Mouse (Mus musculus) ovary, postnatal 14 days (tissue): ENCODE measurements around the gene Atp6v0b.

Source experiments
- DNase-seq: peaks from one replicate; pipeline ENCODE4 v3.0.0; 2022; ENCODE audit warnings: low spot score

The Atp6v0b gene

DNA sequence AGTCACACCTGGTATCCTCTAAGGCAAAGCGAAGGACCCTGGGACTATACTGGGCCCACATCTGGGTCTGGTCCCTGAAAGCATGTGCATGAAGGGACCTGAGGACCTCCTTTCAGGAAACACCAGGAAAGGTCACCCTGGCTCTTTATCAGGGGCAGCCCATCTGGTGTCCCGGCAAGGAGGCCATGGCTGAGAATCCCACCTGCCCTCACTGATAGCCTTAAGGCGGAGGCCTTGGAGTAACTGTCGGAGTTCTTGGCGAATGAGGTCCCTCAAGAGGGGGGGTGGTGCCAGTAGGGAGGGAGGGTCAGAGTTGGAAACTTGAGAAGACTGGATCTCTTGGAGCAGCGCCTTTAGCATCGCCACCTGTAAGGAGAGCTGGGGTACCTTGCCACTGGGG lies 15.3 kb downstream of the Atp6v0b start:
- no peak for DNase-seq

DNA sequence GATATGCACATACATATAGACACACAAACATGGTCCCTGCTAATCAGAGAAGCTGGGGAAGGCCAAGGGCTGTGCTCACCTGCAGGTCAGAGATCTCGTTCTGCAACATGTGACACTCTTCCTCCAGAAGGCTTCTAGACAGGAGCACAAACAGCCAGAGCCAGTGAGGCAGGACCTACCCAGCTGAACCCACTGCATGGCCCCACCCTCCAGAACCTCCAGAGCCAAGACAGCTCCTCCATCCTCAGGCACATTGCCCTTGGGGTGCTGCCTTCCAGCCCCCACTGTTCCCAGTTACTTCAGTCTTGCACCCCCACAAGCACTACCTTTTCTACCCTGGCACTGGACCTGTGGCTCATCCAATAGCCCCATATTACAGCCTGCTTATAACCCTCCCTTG lies 16.7 kb downstream of the Atp6v0b start:
- no peak for DNase-seq

DNA sequence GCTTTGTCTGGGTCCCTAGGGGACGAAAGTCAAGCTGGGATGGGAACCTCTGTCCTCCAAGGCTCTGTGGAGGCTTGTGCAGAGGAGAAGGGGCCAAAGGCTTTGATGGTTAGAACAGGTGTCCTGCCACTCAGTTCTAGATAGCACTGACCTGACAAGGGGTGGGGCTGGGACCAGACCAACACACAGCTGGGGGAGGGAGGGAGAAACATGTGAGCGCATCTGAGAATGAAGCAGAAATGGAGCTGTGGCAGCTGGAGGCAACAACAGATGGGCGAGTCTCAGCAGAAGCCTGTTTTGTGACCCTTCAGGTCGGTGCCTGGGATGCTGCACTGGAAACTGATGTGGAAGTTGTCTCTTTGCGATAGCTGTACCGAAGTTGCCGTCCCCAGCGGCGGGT lies 17.8 kb downstream of the Atp6v0b start:
- no peak for DNase-seq

DNA sequence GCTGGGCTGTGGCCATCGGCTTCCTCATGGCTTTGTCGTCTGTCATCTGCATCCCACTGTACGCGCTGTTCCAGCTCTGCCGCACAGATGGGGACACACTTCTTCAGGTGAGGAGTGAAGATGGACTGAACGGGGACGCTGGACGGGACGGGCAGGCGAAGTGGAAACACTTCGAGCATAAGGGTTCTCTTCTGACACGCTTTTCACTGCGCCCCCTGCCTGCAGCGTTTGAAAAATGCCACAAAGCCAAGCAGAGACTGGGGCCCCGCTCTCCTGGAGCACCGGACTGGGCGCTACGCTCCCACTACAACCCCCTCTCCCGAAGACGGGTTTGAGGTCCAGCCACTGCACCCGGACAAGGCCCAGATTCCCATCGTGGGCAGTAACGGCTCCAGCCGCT lies 19.3 kb downstream of the Atp6v0b start:
- DNase-seq, result peak; percentile 34

DNA sequence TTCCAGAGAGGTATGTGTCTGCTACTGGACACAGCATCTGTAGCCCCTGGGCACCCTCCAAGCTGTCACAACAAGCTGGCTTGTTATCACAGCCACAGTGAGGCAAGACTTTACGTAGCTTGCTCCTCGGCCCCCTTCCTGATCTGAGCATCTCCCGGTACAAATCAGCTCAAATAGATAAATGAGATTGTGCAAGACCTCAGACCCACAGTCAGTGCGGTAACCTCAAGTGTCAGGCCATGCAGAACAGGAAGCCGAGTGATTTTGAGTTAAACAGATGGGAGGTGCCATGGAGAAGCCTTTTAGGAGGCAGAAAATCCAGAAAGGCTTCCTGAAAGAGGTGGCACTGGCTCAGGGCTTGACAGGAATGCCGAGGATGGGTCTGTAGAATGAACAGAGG lies 20.1 kb downstream of the Atp6v0b start:
- no peak for DNase-seq

DNA sequence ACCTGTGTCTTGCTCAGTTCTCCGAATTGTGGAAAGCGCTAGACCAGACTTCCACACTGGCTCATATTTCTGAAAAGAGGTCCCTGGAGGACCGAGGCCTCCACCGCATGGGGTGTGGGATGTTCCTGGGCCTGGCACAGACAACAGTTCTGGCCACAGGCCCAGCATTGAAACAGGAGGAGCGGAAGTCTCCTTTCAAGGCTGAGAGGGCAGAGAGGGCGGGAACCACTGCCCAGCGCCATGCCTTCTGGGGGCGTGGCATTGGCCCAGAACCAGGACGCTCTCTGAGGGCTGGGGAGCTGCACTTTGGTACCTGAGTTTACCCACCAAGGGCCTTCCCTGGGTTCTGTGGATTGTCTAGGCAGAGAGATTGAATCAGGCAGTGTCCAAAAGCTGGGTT lies 21.1 kb downstream of the Atp6v0b start:
- peak; percentile 78 for DNase-seq

DNA sequence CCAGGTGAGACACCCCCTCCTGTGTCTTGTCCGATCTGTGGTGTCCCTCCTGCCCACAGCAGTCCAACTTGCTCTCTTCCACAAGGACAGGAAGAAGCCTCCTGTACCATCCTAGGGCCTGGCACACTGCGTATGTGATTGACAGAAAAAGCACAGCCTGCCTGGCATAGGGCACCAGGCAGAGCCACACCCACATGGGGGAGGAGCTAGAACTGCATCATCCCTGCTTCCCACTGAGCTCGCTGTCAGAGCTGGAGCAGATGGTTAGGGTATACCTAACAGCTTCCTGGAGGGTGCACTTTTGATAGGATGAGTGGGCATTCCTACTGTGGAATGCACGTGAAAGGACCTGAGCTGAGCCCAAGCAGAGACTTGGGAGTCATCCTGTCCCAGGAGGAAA lies 24.3 kb downstream of the Atp6v0b start:
- DNase-seq, result no peak

DNA sequence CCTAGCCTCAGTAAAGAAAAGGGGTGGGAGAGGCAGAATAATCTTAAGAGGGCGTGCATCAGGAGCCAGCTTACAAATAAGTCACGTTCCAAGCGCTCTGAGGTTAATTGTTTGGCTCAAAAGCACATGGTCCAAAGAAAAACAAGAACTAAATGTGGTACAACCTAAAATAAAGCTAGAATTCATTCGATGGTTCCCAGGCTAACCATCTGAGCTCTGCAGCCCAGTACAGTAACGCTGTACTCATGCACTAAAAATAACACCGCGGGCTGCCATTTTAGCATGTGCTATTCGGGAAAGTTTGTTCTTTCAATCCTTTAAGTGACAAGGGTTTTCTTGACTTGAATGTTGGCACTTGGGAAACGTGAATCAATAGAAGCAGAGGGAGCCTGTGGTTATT lies 26.6 kb downstream of the Atp6v0b start:
- DNase-seq, result no peak

DNA sequence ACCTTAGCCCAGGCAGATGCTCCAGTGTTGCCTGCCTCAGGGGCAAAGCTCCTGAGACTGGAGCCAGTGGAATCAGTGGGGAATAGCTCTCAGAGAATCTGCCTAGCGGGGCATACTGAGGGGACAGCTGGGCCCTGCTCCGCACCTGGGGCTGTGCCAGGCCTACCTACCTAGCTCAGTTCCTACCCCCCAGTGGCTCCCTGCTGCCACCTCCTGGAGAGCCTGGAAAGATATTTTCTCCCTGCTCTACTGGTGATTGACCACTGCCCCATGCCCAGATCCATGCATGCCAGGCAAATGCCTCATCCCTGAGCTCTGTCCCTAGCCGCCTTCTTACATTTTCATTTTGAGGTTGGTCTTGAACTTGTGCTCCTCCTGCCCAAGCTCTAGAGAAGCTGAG lies 28.3 kb downstream of the Atp6v0b start:
- DNase-seq, result peak; percentile 55

DNA sequence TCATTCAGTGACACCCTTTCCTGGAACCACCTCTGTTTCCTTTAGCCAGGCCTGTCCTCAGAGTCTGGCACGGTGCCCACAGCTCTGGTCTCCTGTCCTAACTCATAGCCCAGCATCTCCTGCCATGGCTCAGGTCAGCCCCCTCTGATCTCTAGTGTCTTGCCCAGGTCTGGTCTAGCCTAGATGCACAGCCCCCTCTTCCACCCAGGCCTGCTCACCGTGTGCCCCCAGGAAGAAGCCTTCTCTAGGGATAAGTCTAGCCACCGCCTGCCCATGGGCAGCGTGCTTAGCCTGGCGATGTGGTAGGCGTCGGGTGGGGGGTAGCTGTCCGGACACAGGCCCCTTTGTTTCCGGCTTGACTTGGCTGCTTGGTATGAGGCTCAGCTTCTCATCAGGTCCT lies 32.0 kb downstream of the Atp6v0b start:
- no peak for DNase-seq

DNA sequence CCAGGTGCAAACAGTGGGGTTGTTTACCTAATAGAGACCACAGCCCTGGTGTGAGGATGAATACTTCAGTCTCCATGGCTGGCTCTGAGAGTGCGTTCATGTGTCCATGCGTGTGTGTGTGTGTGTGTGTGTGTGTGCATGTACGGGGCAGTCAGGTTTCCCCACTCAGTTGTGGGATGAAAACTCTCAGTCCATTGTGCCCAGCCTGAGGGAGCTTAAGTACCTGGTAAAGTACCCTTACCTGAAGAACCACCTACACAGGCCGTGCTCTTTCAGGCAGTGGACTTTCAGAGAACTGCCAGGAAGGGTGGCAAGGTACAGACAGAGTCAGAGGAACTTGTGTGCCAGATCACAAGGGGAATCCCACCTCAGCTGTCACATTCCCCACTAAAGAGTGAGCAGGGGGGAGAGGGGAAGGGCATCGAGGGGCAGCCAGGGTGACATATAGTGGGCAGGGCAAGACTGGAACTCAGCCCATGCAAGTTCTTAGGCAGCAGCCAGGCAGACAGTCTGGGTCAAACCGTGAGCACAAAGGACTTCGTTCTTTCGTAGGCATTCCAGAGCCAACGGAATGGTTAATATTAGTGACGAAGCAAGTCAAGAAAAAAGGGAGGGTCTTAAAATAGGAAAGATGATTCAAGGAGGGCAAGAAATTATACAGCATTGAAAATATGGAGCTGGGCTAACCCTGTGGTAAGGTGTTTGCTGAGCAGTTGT lies 34.8 kb downstream of the Atp6v0b start:
- DNase-seq, result no peak

DNA sequence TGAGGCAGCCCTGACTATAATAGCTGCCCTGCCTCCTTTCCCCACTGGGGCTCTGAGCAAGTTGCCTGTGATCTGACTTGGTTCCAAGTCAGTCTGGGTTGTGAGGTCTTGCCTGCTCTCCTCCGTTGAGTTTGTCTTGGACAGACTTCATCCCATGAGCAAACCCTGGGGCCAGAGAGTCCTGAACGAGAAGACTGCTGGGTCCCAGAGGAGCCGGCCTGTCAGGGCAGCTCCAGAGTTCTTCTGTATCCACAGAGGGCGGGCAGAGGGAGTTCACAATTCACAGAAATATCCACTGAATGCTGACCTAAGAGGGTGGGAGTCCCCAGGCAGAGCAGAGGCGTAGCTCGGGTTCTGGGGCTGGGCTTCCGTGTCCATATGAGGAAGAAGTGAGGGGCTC lies 36.3 kb downstream of the Atp6v0b start:
- DNase-seq, result no peak

DNA sequence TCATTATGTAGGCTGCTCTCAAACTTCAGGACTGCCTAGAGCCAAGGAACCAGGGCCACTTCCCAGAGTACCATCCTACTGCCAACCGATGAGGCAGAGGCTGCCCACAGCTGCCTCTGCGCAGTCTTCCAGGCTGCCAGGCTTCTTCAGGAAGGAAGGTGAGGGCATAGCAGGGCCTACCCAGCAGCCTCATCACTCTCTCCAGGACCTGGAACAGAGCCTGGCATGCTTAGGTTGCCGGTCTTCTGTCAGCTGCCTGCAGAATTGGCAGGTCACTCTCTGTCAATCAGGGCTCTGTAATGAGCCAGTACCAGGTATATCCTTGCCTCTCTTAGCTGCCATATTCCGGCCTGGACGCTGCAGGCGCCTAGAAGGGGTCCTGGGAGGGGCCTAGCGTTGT lies 37.0 kb downstream of the Atp6v0b start:
- DNase-seq, result no peak

DNA sequence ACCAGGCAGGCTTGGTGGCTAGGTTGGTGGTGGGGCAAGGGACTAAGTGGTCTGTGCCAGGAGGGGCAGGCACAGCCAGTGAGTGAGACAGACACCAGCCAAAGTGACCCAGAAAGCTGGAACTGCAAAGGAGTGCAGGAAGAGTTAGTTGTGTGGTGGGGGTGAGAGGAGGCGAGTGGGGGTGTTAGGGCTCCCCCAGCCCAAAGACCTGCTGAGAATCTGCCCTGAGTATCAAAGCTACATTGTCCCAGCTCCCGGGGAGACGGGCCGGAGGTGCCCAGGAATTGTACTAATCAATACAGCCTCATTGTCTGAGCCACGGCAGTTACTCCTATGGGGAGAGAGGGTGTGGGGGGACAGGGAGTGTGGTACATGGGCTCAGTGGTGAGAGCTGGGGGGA lies 37.6 kb downstream of the Atp6v0b start:
- DNase-seq, result no peak

DNA sequence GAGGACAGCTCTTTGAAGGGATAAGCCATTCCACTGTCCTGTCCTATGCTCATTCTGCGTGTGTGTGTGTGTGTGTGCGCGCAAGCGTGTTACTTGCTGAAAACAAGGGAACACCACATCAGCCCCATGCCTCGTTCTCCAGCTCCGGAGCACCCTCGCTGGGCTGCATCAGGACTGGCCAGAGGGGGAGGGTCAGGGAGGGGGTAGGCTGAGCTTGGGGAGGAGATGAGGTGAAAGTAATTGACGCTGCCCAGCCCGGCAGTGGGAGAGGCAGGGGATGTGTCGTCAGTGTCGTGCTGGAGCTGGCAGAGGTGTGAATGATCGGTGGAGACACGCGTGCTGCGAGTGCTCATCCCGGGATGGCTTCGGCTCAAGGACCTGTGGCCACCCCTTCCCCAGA lies 38.1 kb downstream of the Atp6v0b start:
- no peak for DNase-seq

DNA sequence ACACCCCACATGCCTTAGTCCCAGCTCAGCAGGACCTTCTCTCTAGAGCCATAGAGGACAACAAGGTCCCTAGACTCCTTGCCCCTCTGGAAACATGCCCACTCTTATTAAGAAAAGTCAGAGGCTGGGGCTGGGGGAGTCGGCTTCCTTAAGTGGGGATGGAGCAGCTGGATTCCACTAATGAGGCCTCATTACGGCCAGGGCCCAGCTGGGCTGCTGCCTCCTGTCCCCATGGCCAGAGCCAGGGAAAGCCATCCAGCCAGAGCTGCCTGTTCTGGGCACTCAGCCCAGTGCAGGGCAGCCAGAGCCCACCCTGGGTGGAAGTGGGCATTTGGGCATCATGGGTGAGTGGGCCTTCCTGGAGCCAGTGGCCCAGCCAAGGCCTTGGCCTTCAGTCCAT lies 40.1 kb downstream of the Atp6v0b start:
- DNase-seq, result no peak

DNA sequence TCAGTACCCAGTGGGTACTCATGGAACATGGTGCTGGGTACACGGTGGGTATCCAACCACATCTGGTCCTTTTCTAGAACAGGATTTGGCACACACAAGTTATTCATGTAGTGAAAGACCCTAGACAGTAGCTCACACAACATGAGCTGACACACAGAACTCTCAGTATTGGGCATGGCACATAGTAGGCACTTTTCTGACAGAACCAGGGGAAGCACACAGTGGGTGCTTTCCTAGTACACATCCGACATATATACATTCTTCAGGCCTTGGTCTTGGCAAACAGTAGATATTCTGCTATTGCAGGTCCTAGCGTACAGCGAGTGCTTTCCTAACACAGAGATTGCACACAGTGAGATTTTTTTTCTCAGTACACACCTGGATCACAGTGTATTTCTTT lies 40.9 kb downstream of the Atp6v0b start:
- no peak for DNase-seq

DNA sequence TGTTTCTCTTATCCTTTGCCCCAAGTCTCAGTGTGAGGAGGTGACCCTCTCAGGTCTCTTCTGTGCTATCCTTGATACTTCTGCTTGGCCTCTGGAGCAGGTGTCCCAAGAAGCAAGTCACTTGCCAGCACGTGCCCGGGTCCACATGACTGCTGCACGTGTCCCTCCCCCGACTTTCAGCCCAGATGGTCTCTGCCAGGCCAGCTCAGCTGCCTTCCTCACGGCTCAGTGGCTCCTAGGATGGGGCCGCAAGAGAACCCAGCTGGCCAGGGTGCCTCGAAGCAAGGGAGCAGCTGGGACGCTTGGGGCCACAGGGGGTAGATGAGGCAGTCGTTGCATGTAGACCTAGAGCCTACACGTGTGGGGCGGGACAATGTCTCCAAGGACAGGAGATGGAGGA lies 41.8 kb downstream of the Atp6v0b start:
- no peak for DNase-seq

DNA sequence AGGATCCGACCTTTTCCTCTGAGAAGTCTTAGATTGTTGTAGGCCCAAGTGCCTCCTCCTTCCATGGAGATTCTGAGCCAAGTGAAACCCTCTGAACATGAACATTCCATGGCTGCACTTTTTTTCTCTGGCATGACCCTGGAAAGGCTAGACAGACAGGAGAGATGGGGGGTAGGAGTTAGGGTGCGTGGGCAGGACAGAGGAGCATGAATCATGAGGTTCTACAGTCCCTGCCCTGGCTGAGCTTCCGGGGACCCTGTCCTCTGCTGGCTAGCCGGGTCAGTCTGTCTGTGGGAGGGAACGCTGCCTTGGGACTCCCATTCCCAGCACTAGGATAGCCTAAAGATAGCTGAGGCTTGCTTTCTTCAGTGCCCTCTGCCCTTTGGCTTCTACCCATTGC lies 42.7 kb downstream of the Atp6v0b start:
- DNase-seq, result no peak

DNA sequence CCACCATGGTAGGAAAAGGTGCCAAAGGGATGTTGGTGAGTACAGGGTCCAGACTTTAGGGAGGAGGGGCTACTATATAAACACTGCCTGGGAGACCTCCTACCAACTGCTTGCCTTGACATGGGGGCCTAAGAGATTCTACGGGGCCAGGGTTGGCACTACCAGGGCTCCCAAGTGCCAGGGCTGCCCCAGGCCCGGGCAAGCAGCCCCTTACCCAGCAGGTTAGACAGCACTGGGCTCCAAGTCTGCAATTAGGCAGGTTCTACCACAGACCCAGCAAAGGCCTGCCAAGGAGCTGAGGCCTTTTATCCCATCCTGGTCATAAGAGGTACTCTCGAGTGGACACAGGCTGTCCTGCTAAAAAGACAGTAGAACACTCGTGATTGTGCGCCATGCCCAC lies 44.0 kb downstream of the Atp6v0b start:
- no peak for DNase-seq

DNA sequence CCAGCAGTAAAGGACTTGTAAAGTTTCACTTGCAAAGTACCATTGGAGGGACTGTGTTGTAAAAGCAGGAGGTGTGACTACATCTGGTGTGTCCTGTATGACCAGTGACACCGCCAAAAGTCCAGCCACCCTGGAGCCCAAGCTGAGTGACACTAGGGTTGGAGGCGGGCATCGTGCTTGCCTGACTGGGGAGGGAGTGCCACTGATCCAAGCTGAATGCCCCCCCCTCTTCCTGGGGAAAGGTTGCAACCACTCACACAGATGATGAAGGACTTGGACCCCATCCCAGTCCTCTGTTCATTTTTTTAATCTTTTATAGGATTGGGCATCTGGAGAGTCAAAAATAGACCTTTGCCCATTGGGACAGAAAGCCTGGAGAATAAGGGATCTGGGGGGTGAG lies 45.6 kb downstream of the Atp6v0b start:
- no peak for DNase-seq

DNA sequence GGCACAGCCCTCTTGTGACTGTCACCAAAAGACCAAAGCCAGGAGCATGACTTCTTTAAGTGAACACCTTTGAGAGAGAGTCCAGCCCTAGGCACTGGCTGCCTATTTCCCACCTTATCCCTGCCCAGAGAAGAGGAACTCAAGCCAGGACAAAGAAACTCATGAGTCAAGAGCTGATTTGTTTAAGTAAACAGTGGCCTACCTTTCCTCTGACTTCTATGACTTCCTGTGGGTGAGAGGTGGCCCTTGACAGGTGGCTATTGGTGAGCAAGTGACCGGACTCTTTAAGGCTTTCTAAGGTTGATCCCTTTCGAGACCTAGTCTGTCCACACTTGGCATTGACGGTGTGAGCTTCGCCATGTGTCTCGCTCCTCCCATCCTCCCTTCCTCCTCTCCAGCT lies 46.3 kb downstream of the Atp6v0b start:
- DNase-seq, result no peak

DNA sequence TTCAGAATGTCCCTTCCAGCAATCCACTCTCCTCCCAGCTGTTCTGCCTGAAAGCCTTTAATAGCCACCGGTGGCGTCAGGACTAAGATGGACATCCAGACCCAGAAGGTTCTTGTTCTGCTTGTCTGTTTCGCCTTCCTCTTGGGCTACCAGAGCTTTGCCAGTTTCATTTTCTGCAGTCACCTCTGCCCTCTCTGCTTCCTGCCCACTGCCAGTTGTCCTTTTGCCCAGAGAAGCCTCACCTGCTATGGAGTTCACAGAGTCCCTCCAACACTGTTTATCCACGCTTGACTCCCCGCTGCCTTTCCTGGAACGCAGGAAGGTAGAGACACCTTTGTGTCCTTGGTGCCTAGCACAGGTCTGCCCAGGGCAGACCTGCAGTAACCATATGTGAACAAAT lies 47.8 kb downstream of the Atp6v0b start:
- DNase-seq, result no peak

DNA sequence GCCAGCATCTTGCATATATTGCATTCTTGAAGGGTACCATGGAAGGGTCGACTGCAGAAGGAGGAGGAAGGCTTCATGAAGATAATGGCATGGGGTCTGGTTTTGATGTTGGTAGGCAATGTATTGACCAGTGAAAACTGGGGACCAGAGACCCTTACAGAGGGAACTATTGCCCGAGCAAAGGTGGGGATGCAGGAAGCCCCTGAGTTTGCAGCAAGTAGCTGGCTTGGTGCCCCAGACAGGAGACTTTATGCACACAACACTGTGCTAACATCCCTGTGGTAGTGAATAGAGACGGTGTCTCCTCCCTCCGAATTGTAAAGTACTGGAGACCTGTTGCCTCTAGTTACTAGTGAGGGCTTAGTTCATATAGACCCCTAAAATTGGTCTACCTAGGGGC lies 49.9 kb downstream of the Atp6v0b start:
- no peak for DNase-seq
